Mouse (Mus musculus) liver, embryonic 16.5 days (tissue): Measurements from ENCODE around the gene Olfr374. TPM values are rescaled to one million over a fixed set of nuclear protein-coding genes. Genes with fewer than 3 reads are reported as not detected.

Experiments used
- ATAC-seq: fragments of 200-750 bp; cut with Nextera tagmentation; 2 replicates; pipeline ENCODE4 v1.8.0; 2017; ENCODE audit warnings: low read depth, mild to moderate bottlenecking, moderate number of reproducible peaks, moderate library complexity
- H3K27ac ChIP-seq: fragments of 300-500 bp; sonication (generic); 2 replicates; pipeline ENCODE4 v1.5.1; 2014; ENCODE audit warnings: mild to moderate bottlenecking, low read length
- H3K27me3 ChIP-seq: fragments of 300-500 bp; sonication (generic); 2 replicates; pipeline ENCODE4 v1.6.1; 2014; ENCODE audit warnings: low read depth, low read length, mixed read lengths; ENCODE audit not compliant: control insufficient read depth, insufficient read depth
- H3K36me3 ChIP-seq: fragments of 300-500 bp; sonication (generic); 2 replicates; pipeline ENCODE4 v1.6.1; 2014; ENCODE audit warnings: mild to moderate bottlenecking; ENCODE audit not compliant: control insufficient read depth, insufficient read depth
- H3K4me1 ChIP-seq: fragments of 300-500 bp; sonication (generic); 2 replicates; pipeline ENCODE4 v1.6.1; 2014; ENCODE audit warnings: low read depth, low read length, mixed read lengths; ENCODE audit not compliant: control insufficient read depth
- H3K4me2 ChIP-seq: fragments of 300-500 bp; sonication (generic); 2 replicates; pipeline ENCODE4 v1.6.1; 2014; ENCODE audit warnings: low read depth, low read length, mixed read lengths
- H3K4me3 ChIP-seq: fragments of 300-500 bp; sonication (generic); 2 replicates; pipeline ENCODE4 v1.5.1; 2014; ENCODE audit warnings: low read depth, mild to moderate bottlenecking, low read length
- H3K9ac ChIP-seq: fragments of 300-500 bp; sonication (generic); 2 replicates; pipeline ENCODE4 v1.6.1; 2014; ENCODE audit warnings: low read depth, low read length
- H3K9me3 ChIP-seq: fragments of 300-500 bp; sonication (generic); replicated peaks from 2 replicates; pipeline ENCODE4 v1.6.1; 2016; ENCODE audit warnings: low read length; ENCODE audit not compliant: control insufficient read depth
- WGBS: fragments of 180-500 bp; shearing (Covaris S2); extraction: QIAGEN DNeasy Blood & Tissue Kit; methylation state at CpG from one replicate; pipeline ENCODE4 v1.1.7; 2014; ENCODE audit not compliant: insufficient replicate concordance; 5-methylcytosine and 5-hydroxymethylcytosine counted together
- polyA plus RNA-seq: library from polyadenylated mRNA; unstranded; fragments of >200 nt; fragmentation: Nextera tagmentation; extraction: Ambion mirVana; gene quantifications from 2 replicates; pipeline ENCODE4 v1.2.1, GENCODE M21; 2015

Gene Olfr374
- polyA plus RNA-seq, 1 experiment from 2014 or later = not detected

- Histone ChIP-seq H3K36me3 (no peaks in the 10 kb centered on the region), H3K4me1 (peaks cover 27% of the 10 kb centered on the region), H3K27me3 (no peaks in the 10 kb centered on the region), H3K27ac (no peak overlapping the region), H3K9ac (no peak overlapping the region), H3K9me3 (no peaks in the 10 kb centered on the region), H3K4me3 (no peak overlapping the region), H3K4me2 (no peak overlapping the region)
- no peak for ATAC-seq
- 75% methylated on average over 3 of the region's 3 CpGs for WGBS
Measured at GRCm38 (mm10) chr8:72158726-72159125, 51.9 kb downstream of the Olfr374 start.

- peaks cover 27% of the 10 kb centered on the region for H3K4me1 ChIP-seq
- no peak for ATAC-seq
Measured at GRCm38 (mm10) chr8:72160007-72160406, 53.2 kb downstream of the Olfr374 start.

GRCm38 (mm10) chr8:72160707-72161697 is 54.2 kb downstream of the Olfr374 start, which contains the start of gene Rab8a:
Gene Rab8a (plus strand): TSS chr8:72161200.
- WGBS = 0% methylated on average over 82 of the region's 82 CpGs
- peak within 1 kb of the TSS; percentile 96 for H3K4me2 ChIP-seq
- H3K27me3 ChIP-seq = no peaks in the 10 kb centered on the region
- H3K36me3 ChIP-seq = no peaks in the 10 kb centered on the region; the same call in 1 of the 2 replicates
- H3K9ac ChIP-seq = peak within 1 kb of the TSS; percentile 98
- peak within 1 kb of the TSS; percentile 93 for H3K27ac ChIP-seq
- peak within 1 kb of the TSS; percentile 93 for H3K4me3 ChIP-seq
- H3K4me1 ChIP-seq = peaks cover 27% of the 10 kb centered on the region
- H3K9me3 ChIP-seq = no peaks in the 10 kb centered on the region
- peak; percentile 95 for ATAC-seq

More at GRCm38 (mm10) chr8:72160007-72160406, 53.2 kb downstream of the Olfr374 start:
- no peaks in the 10 kb centered on the region; the same call in 1 of the 2 replicates for H3K36me3 ChIP-seq
- peak overlapping the region; percentile 72 for H3K4me3 ChIP-seq
- 27% methylated on average over 3 of the region's 3 CpGs for WGBS
- peak overlapping the region; percentile 96 for H3K4me2 ChIP-seq
- H3K27ac ChIP-seq = peak overlapping the region; percentile 93
- H3K27me3 ChIP-seq = no peaks in the 10 kb centered on the region
- peak overlapping the region; percentile 71 for H3K9ac ChIP-seq
- H3K9me3 ChIP-seq = no peaks in the 10 kb centered on the region

DNA sequence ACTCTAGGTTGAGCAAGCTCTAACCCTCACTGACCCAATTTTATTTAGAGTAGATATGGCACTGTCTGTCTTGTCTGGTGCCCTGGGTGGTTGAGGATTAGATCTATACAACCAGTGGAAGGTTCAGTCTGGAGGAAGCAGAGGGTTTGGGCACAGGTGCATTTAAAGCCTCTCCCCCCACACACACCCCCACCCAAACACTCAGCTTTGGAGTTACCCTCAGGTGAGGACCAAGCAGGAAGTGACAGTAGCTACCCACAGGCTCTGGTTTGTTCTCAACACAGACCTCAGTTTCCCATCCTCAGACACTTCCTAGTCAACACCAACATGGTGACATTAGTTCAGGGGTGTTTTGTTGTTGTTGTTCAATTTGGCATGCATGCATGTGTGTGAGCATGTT is 56.0 kb downstream of the Olfr374 start:
- Histone ChIP-seq H3K9ac (no peak overlapping the region), H3K4me2 (peak overlapping the region; percentile 70; the same call in 1 of the 2 replicates), H3K36me3 (no peaks in the 10 kb centered on the region; the same call in 1 of the 2 replicates), H3K27me3 (no peaks in the 10 kb centered on the region), H3K4me3 (peak overlapping the region; percentile 93), H3K27ac (no peak overlapping the region), H3K9me3 (no peaks in the 10 kb centered on the region), H3K4me1 (peaks cover 27% of the 10 kb centered on the region)
- ATAC-seq = no peak

Other genes starting within 250 kb of the Olfr374 start
- gene Zfp709, start 225.0 kb upstream of the Olfr374 start, polyA plus RNA-seq = 1.3 and 1.8 TPM in 2 replicates
- 0.63 and 0.77 TPM in 2 replicates for gene Zfp882, start 198.4 kb upstream of the Olfr374 start, polyA plus RNA-seq
- gene Zfp617, start 198.4 kb upstream of the Olfr374 start, polyA plus RNA-seq = 7.6 and 8.6 TPM in 2 replicates
- gene Zfp961, start 156.0 kb upstream of the Olfr374 start, polyA plus RNA-seq = 6.1 and 6.8 TPM in 2 replicates
- gene Cyp4f18, start 97.4 kb upstream of the Olfr374 start, polyA plus RNA-seq = 3.6 and 4.0 TPM in 2 replicates
- not detected in 2 replicates for gene Olfr372, start 65.8 kb upstream of the Olfr374 start, polyA plus RNA-seq
- not detected in 2 replicates for gene Olfr373, start 23.9 kb upstream of the Olfr374 start, polyA plus RNA-seq
- 77.7 and 84.6 TPM in 2 replicates for gene Tpm4, start 27.9 kb downstream of the Olfr374 start, polyA plus RNA-seq
- gene Rab8a, start 54.2 kb downstream of the Olfr374 start, polyA plus RNA-seq = 68.0 and 71.6 TPM in 2 replicates
- 0.22 and 0.30 TPM in 2 replicates for gene Hsh2d, start 82.6 kb downstream of the Olfr374 start, polyA plus RNA-seq
- not detected in 2 replicates for gene Cib3, start 105.8 kb downstream of the Olfr374 start, polyA plus RNA-seq
- gene Gm11034, start 106.6 kb downstream of the Olfr374 start, polyA plus RNA-seq = not detected in 2 replicates
- 32.5 and 32.9 TPM in 2 replicates for gene Fam32a, start 112.7 kb downstream of the Olfr374 start, polyA plus RNA-seq
- gene Ap1m1, start 133.0 kb downstream of the Olfr374 start, polyA plus RNA-seq = 53.6 and 54.3 TPM in 2 replicates
- gene Gm10282, start 198.2 kb downstream of the Olfr374 start, polyA plus RNA-seq = 5.8 and 6.0 TPM in 2 replicates
- gene Klf2, start 212.0 kb downstream of the Olfr374 start, polyA plus RNA-seq = 1.8 and 2.0 TPM in 2 replicates